Mouse (Mus musculus) thymus, postnatal 36 days (tissue): Measurements from ENCODE around the gene Ces1d.
"Not testable (repeated sequence)": the region's sequence is repeated elsewhere in the genome, so short reads cannot be mapped to it uniquely, and the experiment has no call there.

Experiments used
- DNase-seq, 2 experiments: peaks; one replicate each; pipeline ENCODE4 v3.0.0; 2022; ENCODE audit warnings: mixed read lengths in 2 of 2

The Ces1d gene

GRCm38 (mm10) chr8:93197685-93198525, at the start of gene Ces1d:
TSS of gene Ces1d (minus strand) at chr8:93197838.
- DNase-seq = no peak

- no peak for DNase-seq
Observed at GRCm38 (mm10) chr8:93246057-93246456, 48.4 kb upstream of the Ces1d start.

- no peak for DNase-seq
Observed at GRCm38 (mm10) chr8:93239884-93240283, 42.2 kb upstream of the Ces1d start.

DNA sequence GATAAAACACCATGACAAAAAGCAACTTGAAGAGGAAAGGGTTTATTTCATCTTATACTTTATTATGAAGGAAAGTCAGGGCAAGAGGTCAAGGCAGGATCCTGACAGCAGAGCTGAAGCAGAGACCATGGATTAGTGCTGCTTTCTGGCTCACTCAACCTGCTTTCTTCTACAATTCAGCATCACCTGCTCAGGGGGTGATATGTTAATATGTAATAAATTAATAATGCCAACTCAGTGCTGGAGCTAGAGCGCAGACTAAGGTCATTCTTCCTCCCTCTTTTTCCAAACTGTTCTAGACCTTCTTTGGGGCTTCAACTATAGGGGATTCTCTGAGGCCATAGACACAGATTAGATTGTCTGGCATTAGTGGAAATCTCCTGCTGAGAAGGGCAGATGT, 38.0 kb upstream of the Ces1d start:
- no peak for DNase-seq

DNA sequence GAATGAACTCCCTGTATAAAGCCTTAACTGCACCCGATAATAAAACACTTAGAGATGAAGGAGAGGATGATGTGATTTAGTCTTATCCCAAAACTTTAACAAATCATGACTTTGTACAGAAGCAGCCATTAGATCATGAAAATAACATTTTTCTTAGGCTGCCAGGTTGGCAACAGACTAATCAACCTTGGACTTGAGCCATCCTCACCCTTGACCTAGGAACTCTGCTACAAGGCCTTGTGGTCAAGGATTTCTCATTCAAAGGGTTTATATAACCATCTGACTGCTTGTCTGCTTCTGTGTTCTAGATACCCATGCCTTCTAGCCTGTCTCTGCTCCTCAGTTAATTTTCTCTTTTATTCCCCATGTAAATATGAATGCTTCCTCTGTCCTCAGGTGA, 37.1 kb upstream of the Ces1d start:
- no peak for DNase-seq

- DNase-seq = no peak
Observed at GRCm38 (mm10) chr8:93234068-93234467, 36.4 kb upstream of the Ces1d start.

DNA sequence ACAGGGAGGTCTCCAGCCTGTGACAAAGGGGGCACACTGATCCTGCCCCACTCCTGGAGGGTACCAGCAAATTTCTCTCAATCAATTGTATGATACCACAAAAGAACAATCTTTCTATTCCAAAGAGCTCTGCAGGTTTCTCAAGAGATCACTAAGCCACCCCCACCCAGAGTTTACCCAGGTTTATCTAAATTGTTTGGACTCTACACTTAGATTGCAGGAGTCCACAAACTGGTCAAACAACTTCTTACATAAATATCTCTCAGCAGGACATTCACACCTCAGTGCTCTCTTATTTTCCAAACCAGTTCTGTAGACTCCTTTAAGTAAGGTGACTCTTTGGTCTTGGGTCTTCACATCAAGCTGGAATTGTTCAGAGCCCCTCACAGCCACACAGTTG, 31.8 kb upstream of the Ces1d start, which contains the start of gene Ces1e:
TSS of gene Ces1e (minus strand) at position 174 of the 400 bp plus-strand sequence.
- no peak for DNase-seq

DNA sequence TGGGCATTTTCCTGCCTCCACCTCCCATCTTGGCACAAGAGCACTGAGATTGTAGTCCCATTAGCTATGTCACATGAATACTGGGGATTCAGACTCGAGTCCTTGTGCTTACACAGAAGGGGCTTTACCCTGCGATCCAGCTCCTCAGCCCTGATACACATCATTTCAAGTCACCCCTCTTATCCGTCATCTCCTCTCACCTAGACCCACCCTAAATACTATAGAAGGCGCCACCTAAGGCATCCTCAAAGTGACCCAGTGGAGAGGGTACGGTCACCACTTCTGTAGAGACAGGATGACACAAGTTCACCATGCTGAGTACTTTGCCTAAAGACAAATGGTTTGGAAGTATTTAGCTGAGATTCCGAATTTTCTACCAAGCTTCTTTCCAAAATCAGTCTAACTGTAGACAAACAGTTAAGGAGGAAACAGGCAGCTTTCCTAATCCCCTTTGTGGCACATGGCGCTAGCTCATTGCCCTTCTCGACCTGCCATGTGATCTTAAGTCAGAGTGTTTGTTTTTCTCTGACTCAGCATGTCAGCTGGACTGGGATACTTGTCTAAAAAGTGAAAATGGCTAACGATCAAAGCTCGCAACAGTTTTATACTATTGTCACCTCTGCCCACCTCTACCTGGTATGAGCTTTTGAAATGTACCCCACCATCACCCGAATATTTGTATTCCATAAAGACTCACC, 31.2 kb upstream of the Ces1d start:
- DNase-seq = no peak

GRCm38 (mm10) chr8:93226471-93226870, 28.8 kb upstream of the Ces1d start:
- not testable (repeated sequence) for DNase-seq

GRCm38 (mm10) chr8:93221896-93222295, 24.3 kb upstream of the Ces1d start:
- no peak for DNase-seq

GRCm38 (mm10) chr8:93217867-93218266, 20.2 kb upstream of the Ces1d start:
- DNase-seq = no peak

DNA sequence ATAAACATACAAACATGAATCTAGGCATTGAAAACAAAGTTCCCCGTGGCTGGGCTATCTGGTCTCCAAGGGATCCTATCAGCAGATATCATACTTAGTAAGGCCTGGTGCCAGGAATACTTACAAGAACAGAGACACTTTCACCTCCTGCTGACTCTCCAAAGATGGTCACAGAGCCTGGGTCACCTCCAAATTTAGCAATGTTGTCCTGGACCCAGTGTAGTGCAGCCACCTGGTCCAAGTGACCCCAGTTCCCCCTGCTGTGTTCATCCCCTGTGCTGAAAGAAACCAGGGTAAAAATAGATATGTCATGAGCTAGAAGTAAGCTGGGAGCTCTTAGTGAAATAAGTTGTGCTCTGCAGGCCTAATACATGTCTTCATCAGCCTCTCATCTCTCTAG, 19.7 kb upstream of the Ces1d start:
- DNase-seq = no peak

GRCm38 (mm10) chr8:93211091-93211490, 13.5 kb upstream of the Ces1d start:
- DNase-seq = no peak

DNA sequence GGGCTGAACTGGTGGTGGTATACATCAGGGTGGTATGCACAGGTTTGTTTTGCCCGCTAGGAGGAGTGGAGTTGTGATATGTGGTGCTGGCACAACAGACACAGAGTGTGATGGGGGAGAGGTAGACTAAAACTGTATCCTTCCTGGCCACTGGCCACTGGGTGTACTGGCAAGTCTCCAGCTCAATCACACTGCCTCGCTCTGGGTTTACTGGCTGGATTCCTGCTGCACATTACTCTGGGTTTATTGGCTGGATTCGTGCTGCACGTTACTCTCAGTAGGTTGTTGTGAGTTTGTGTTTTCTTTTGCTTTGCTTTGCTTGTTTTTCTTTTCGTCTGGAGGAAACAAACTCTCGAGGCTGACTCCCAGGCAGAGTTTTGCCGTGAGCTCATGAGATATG, 1.5 kb upstream of the Ces1d start:
- not testable (repeated sequence) for DNase-seq

- no peak for DNase-seq
Observed at GRCm38 (mm10) chr8:93196436-93196835, 1.2 kb downstream of the Ces1d start.

GRCm38 (mm10) chr8:93180581-93181129, 17.0 kb downstream of the Ces1d start:
- DNase-seq = no peak

DNA sequence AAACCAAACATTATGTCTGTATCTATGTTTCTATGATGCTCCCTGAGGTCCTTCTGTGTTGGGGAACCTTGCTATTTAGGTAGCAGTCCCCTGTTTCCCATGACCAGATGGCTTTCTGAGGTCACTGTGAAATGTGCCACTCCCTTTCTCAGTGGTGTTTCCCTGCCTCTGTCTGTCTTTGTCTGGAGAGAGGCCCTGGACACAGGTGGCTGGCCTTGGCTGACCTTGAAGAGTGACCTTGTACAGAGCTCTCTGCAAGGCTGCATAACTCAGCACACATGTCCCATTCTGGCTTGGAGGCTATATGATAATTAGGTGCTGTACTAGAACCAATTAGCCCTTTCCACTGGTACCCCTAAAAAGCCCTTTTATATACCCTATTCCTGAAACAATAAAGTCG, 21.0 kb downstream of the Ces1d start:
- DNase-seq = no peak

DNA sequence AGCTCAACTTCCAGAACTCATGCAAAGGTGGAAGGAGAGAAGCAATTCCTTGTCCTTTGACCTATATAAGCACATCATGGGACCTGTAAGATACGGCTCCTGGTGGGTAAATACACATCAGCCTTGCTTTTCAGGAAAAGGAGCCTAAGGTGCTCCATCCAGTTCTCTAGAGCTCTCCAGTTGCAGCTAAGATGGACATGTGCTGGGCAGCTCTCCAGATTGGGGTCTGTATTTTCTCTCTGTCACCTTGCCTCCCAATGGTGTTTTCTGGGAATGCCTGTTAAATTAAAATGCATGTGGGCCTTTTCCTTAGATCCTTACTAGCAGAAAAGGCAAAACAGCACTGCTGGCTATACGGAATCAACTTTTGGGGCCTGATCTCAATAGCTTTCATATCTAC, 23.1 kb downstream of the Ces1d start:
- no peak for DNase-seq

DNA sequence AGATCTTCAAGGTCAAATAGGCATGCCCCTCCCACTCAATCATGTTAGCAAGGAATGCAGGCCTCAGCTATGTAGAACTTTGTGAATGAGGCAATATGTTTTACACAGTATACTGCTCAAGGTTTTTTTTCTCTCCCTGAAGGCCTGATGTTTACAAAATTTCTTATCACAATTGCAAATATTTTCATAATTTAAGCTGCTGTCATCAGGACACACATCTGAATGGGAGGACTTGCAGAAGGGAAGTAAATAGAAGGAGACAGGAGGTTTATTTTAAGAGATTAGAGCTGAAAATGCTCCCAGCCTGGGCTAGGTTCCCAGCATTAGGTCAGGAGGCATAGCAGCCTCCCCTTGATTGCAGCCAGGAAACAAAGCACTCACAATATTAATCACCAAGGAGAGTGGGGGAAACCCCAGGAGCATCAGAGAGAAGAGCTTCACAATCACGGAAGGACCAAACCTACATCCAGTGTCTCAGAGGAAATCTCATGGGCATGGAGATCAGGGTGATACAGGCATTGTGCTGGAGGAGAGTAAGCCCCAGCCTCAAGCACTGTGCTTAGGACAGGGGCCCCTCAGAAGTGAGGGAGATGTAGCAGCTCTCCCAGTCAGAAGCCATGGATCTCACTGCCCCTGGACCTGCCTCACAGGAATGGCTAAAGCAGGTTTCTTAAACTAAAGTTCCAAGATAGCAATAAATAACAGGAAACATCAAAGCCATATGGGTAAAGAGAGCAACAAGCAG, 25.6 kb downstream of the Ces1d start:
- no peak for DNase-seq

DNA sequence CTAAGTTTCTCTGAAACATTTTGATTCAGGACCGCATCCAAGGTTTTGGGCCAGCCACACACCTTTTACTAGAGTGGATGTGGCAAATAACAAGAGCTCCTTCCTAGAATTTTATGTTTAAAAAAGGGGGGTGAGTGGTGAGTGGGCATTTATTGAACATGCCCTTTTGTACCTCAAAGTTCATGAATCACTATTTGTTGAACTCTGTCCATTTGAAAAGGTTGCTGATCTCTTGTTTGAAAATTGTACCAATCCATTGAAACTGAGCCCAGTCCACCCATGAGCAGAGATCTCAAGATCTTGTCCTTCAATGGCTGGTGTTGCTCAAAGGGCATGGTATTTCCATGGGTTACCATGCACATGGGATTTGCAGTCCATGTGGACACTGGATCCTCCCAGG, 34.3 kb downstream of the Ces1d start:
- DNase-seq = no peak

GRCm38 (mm10) chr8:93151401-93151800, 46.2 kb downstream of the Ces1d start:
- DNase-seq = no peak

- no peak for DNase-seq
Observed at GRCm38 (mm10) chr8:93147331-93147730, 50.3 kb downstream of the Ces1d start.

GRCm38 (mm10) chr8:93140696-93141095, 56.9 kb downstream of the Ces1d start:
- DNase-seq = no peak
